Mouse (Mus musculus) right cerebral cortex, postnatal 4 days (tissue): ENCODE data around the gene Gprin3.
"Not testable (repeated sequence)": the region's sequence is repeated elsewhere in the genome, so short reads cannot be mapped to it uniquely, and the experiment has no call there.

Source experiments
- DNase-seq: peaks from one replicate; pipeline ENCODE4 v3.0.0-alpha.2; 2022

The Gprin3 gene

GRCm38 (mm10) chr6:59341146-59341545 is 84.9 kb downstream of the Gprin3 start:
- no peak for DNase-seq

- DNase-seq: no peak
Observed at GRCm38 (mm10) chr6:59328297-59328696, 97.8 kb downstream of the Gprin3 start.

GRCm38 (mm10) chr6:59315868-59316267 is 110.2 kb downstream of the Gprin3 start:
- no peak for DNase-seq

- DNase-seq: no peak
Observed at GRCm38 (mm10) chr6:59315090-59315489, 111.0 kb downstream of the Gprin3 start.

- no peak for DNase-seq
Observed at GRCm38 (mm10) chr6:59313162-59313561, 112.9 kb downstream of the Gprin3 start.

- no peak for DNase-seq
Observed at GRCm38 (mm10) chr6:59311241-59311640, 114.9 kb downstream of the Gprin3 start.

- DNase-seq: not testable (repeated sequence)
Observed at GRCm38 (mm10) chr6:59304235-59304942, 121.7 kb downstream of the Gprin3 start.

- no peak for DNase-seq
Observed at GRCm38 (mm10) chr6:59303031-59303430, 123.1 kb downstream of the Gprin3 start.
